Mouse (Mus musculus) heart, embryonic 14.5 days (tissue): Measurements from ENCODE around the gene Dyrk2. TPM values are rescaled to one million over a fixed set of nuclear protein-coding genes. Genes with fewer than 3 reads are reported as not detected.

Experiments
- ATAC-seq: fragments of 200-750 bp; cut with Nextera tagmentation; 2 replicates; pipeline ENCODE4 v1.8.0; 2017; ENCODE audit warnings: low read depth, moderate TSS enrichment; ENCODE audit not compliant: insufficient number of reproducible peaks, insufficient read depth, low FRiP score
- H3K27ac ChIP-seq, 2 experiments: fragments of 200-500 bp in 1 of 2; fragments of 300-500 bp in 1 of 2; sonication (generic) in 1 of 2; replicated peaks in 1 of 2; 2 replicates each; pipeline ENCODE4 v1.5.1; 2012 to 2014; ENCODE audit warnings: low read depth in 2 of 2, low read length in 2 of 2, control low read depth in 1 of 2, mild to moderate bottlenecking in 1 of 2, mixed read lengths in 1 of 2; ENCODE audit not compliant: control insufficient read depth in 1 of 2, insufficient read depth in 1 of 2
- H3K27me3 ChIP-seq: fragments of 300-500 bp; sonication (generic); 2 replicates; pipeline ENCODE4 v1.6.1; 2014; ENCODE audit warnings: mild to moderate bottlenecking, low read length, control low read depth; ENCODE audit not compliant: control insufficient read depth, insufficient read depth
- H3K36me3 ChIP-seq: fragments of 300-500 bp; sonication (generic); 2 replicates; pipeline ENCODE4 v1.6.1; 2014; ENCODE audit warnings: mild to moderate bottlenecking, control low read depth, low read length, mixed read lengths; ENCODE audit not compliant: control insufficient read depth, insufficient read depth
- H3K4me1 ChIP-seq, 2 experiments: fragments of 200-500 bp in 1 of 2; fragments of 300-500 bp in 1 of 2; sonication (generic) in 1 of 2; 2 replicates each; pipeline ENCODE4 v1.6.1; 2012 to 2014; ENCODE audit warnings: low read length in 2 of 2, control low read depth in 1 of 2, mixed read lengths in 1 of 2; ENCODE audit not compliant: control insufficient read depth in 2 of 2, insufficient read depth in 2 of 2
- H3K4me2 ChIP-seq: fragments of 300-500 bp; sonication (generic); 2 replicates; pipeline ENCODE4 v1.6.1; 2014; ENCODE audit warnings: mild to moderate bottlenecking, low read length
- H3K4me3 ChIP-seq, 2 experiments: fragments of 200-500 bp in 1 of 2; fragments of 300-500 bp in 1 of 2; sonication (generic) in 1 of 2; 2 replicates each; pipeline ENCODE4 v1.5.1; 2012 to 2014; ENCODE audit warnings: low read length in 2 of 2, mild to moderate bottlenecking in 2 of 2, control low read depth in 1 of 2, low read depth in 1 of 2, moderate library complexity in 1 of 2; ENCODE audit not compliant: control insufficient read depth in 1 of 2, insufficient read depth in 1 of 2
- H3K9ac ChIP-seq: fragments of 300-500 bp; sonication (generic); 2 replicates; pipeline ENCODE4 v1.6.1; 2014; ENCODE audit warnings: mild to moderate bottlenecking, low read length
- H3K9me3 ChIP-seq: fragments of 300-500 bp; sonication (generic); 2 replicates; pipeline ENCODE4 v1.6.1; 2016; ENCODE audit warnings: low read length, control low read depth; ENCODE audit not compliant: control insufficient read depth
- WGBS: fragments of 180-500 bp; shearing (Covaris S2); extraction: QIAGEN DNeasy Blood & Tissue Kit; methylation state at CpG from one replicate; pipeline ENCODE4 v1.1.7; 2014; 5-methylcytosine and 5-hydroxymethylcytosine counted together
- polyA plus RNA-seq: library from polyadenylated mRNA; unstranded; fragments of >200 nt; fragmentation: Nextera tagmentation; extraction: Ambion mirVana; gene quantifications from 2 replicates; pipeline ENCODE4 v1.2.1, GENCODE M21; 2014

Dyrk2 gene
- polyA plus RNA-seq, 1 experiment from 2014 or later = 15.3 TPM

DNA sequence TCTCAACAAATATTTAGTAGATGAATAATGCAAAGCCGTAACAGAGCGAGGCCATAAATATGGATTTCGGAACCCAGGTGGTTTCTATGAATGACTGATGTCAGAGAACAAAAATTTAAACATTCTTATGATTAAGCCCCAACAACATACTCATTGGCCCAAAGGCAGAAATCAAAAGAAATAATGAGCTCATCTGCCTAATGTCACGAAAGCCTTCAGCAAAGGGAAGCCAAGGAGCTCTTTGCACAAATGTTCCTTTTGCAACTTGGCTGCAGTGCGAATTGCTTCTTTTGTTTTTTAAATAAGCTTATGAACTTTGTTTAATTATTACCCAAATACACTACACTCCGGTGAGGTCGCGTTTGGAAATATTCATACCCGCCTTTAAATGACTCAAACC lies 29.4 kb downstream of the Dyrk2 start:
- Histone ChIP-seq H3K27me3 (no peaks in the 10 kb centered on the region), H3K36me3 (no peaks in the 10 kb centered on the region), H3K9ac (no peak overlapping the region), H3K4me3 (no peak overlapping the region), H3K9me3 (no peaks in the 10 kb centered on the region), H3K27ac (no peak overlapping the region), H3K4me1 (peaks cover 10 to 18% of the 10 kb centered on the region in 2 experiments), H3K4me2 (no peak overlapping the region)
- 93% methylated on average over 9 of the region's 9 CpGs for WGBS
- ATAC-seq = no peak

DNA sequence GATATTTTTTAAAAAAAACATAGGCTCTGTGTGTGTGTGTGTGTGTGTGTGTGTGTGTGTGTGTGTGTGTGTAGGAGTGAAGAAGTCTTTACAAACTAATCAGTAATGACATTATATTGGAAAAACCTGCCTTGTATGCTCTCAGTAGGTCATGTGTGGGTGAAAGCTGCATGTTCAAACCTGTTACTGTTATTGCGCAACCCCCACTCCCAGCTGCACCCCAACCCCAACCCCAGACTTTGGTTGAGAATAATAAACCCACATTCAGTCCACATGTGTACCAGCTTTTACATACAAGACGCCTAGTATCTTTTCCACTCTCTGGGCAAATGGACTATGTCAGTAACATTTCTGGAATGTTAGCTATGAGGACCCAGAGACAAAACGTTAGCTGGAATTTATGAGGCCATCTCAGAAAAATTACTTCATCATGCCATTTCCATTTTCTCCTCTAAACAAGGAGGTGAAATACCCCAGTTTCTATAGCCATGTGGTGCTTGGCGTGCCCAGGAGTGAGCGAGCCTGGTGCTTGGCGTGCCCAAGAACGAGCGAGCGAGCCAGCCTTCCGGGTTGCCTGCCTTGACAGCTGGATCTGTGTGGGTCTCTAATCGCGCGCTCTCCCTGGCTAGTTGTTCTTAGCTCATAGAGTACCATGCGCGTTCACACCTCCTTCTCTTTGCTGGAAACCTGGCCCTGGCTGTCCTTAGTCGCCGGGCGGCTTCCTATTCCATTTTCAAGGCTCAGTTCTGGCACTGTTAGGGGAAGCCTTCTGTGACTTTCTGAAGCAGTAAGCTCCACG lies 30.5 kb downstream of the Dyrk2 start:
- no peak overlapping the region; a peak in 1 of 4 replicates for H3K4me3 ChIP-seq
- H3K4me2 ChIP-seq = peak overlapping the region; percentile 28

DNA sequence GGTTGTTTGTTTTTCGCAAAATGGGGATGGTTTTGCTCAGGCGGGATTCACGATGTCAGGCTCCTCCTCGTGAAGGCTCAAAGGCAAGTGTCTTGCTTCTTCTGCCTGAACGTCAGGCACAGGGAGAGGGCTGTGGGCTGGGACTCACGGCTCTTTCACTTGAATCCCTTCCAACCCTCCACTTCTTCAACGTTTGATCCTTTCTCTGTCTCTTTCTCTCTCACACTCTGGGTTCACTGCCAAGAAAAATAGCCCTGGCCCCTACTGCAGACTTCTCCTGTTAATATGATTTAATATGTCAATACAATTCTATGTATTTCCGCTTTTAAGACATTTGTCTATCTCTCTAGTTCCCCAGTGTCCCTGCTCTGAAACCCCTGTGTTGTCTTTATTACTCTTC lies 32.4 kb downstream of the Dyrk2 start:
- Histone ChIP-seq H3K27me3 (no peaks in the 10 kb centered on the region), H3K36me3 (no peaks in the 10 kb centered on the region), H3K9me3 (no peaks in the 10 kb centered on the region), H3K4me2 (0 out of 2 replicates have a peak overlapping the region, but pooled peaks have one; percentile 7), H3K9ac (no peak overlapping the region), H3K4me1 (peaks cover 10 to 18% of the 10 kb centered on the region in 2 experiments), H3K27ac (no peak overlapping the region), H3K4me3 (no peak overlapping the region)
- 57% methylated on average over 8 of the region's 8 CpGs for WGBS
- no peak for ATAC-seq

More for the DNA sequence above, 30.5 kb downstream of the Dyrk2 start:
- no peak for ATAC-seq
- H3K4me1 ChIP-seq = peaks cover 10 to 18% of the 10 kb centered on the region in 2 experiments
- WGBS = 56% methylated on average over 19 of the region's 19 CpGs
- no peaks in the 10 kb centered on the region for H3K9me3 ChIP-seq
- no peaks in the 10 kb centered on the region for H3K27me3 ChIP-seq
- H3K9ac ChIP-seq = no peak overlapping the region
- peak overlapping the region; percentile 6 to 78; a peak in 3 of 4 replicates for H3K27ac ChIP-seq
- H3K36me3 ChIP-seq = no peaks in the 10 kb centered on the region

DNA sequence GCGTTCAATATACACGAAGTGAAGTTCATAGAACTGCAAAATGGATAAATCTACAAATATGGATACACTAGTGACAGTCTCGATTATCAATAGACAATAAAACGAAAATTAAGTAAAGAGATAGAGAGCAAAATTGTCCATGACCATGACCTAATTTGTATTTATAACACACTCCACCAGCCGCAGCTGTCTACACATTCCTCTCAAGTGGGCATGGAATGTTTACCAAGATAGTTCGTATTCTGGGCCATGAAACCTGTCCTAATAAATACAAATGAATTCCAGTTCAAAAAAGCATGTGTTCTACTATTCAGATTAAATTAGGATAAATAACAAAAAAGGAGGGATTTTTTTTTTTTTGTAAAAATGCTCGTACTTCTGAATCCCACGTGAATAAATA lies 38.8 kb downstream of the Dyrk2 start:
- no peak for ATAC-seq
- H3K4me3 ChIP-seq = no peak overlapping the region
- H3K4me2 ChIP-seq = no peak overlapping the region
- no peak overlapping the region for H3K27ac ChIP-seq
- no peaks in the 10 kb centered on the region for H3K27me3 ChIP-seq
- no peaks in the 10 kb centered on the region for H3K9me3 ChIP-seq
- H3K36me3 ChIP-seq = no peaks in the 10 kb centered on the region
- no peak overlapping the region for H3K9ac ChIP-seq
- whole genome bisulfite sequencing = 57% methylated on average over 8 of the region's 8 CpGs
- H3K4me1 ChIP-seq = peaks cover 3 to 11% of the 10 kb centered on the region in 2 experiments

DNA sequence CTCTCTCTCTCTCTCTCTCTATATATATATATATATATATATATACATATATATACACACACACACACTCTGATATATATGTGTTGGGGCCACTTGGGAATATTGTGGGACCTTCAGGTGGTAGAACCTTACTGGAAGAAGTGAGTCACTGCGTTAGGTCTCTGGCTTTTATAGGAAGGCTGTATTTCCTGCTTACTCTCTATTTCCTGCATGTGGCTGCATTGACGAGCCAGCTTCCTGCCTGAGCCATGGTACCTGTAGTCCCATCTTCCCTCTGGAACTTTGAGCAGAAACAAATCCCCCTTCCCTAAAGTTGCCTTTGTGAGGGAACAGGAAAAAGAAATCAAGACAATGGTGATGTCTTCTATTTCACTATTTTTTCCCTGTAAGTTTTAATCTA lies 40.4 kb downstream of the Dyrk2 start:
- no peaks in the 10 kb centered on the region for H3K36me3 ChIP-seq
- WGBS = 73% methylated on average over 2 of the region's 2 CpGs
- no peaks in the 10 kb centered on the region for H3K9me3 ChIP-seq
- H3K27ac ChIP-seq = no peak overlapping the region
- no peak overlapping the region for H3K9ac ChIP-seq
- H3K4me2 ChIP-seq = no peak overlapping the region
- no peaks in the 10 kb centered on the region for H3K27me3 ChIP-seq
- peaks cover 3 to 11% of the 10 kb centered on the region in 2 experiments for H3K4me1 ChIP-seq
- no peak for ATAC-seq
- no peak overlapping the region for H3K4me3 ChIP-seq

DNA sequence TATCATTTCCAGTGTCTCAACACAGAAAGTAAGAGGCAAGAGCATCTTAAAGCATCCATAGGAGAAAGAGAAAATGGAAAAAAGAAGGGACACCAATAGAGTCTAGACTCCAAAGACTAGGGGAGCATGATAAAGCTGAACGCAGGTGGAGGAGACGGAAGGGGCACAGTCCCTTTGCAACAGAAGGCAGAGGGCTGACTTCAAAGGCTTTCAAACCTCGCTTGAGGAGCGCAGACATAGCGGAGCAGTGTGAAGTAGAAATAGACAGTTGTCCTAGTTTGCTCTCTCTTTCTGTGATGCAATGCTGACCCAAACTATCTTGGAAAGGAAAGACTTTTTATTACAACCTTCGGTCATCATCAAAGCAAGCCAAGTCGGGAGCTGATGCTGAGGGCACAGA lies 42.9 kb downstream of the Dyrk2 start:
- H3K36me3 ChIP-seq = no peaks in the 10 kb centered on the region
- 87% methylated on average over 7 of the region's 7 CpGs for WGBS
- no peak overlapping the region for H3K9ac ChIP-seq
- H3K4me1 ChIP-seq = peaks cover 3 to 11% of the 10 kb centered on the region in 2 experiments
- no peak overlapping the region for H3K27ac ChIP-seq
- no peak overlapping the region for H3K4me3 ChIP-seq
- no peak overlapping the region for H3K4me2 ChIP-seq
- H3K27me3 ChIP-seq = no peaks in the 10 kb centered on the region
- no peak for ATAC-seq
- no peaks in the 10 kb centered on the region for H3K9me3 ChIP-seq

DNA sequence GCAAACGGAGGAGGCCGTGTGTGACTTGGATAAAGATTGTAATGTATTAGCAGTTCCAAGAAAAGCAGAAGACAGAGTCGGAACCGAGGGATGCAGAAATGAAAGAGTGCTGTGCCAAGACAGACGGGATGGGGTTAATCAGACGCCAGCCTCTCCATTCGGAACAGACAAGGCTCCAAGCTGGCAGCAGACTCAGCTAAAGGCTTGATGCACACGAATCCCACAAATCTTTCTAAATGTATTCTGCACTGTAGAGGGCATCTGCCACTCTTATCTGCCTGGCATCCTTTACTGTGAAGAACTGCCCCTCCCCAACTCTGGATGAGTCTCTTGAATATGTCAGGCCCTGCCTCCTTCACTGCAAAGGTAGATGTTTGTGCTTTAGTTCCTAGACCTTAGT lies 45.2 kb downstream of the Dyrk2 start:
- 73% methylated on average over 8 of the region's 8 CpGs for WGBS
- H3K4me1 ChIP-seq = peaks cover 0 to 3% of the 10 kb centered on the region in 2 experiments; a peak in 1 of 4 replicates
- no peak overlapping the region for H3K9ac ChIP-seq
- H3K9me3 ChIP-seq = no peaks in the 10 kb centered on the region
- no peak for ATAC-seq
- no peaks in the 10 kb centered on the region for H3K27me3 ChIP-seq
- H3K36me3 ChIP-seq = no peaks in the 10 kb centered on the region
- H3K4me2 ChIP-seq = no peak overlapping the region
- no peak overlapping the region for H3K27ac ChIP-seq
- no peak overlapping the region for H3K4me3 ChIP-seq
